Mouse (Mus musculus): ENCODE data around the gene Kcnk6. TPM values are rescaled to one million over a fixed set of nuclear protein-coding genes. Genes with fewer than 3 reads are reported as not detected.

The Kcnk6 gene
- polyA plus RNA-seq, 1 experiment from 2014 or later: 1.1 TPM

- H3K4me2 ChIP-seq: no peak overlapping the region
- H3K9ac ChIP-seq: no peak overlapping the region
- peaks cover 12% of the 10 kb centered on the region; the same call in 1 of the 2 replicates for H3K4me1 ChIP-seq (ENCODE audit: insufficient read depth)
- ATAC-seq (ENCODE audit: insufficient read depth) (peak; percentile 61; the same call in 1 of the 2 replicates), DNase-seq (peak; percentile 67)
- no peaks in the 10 kb centered on the region for H3K27me3 ChIP-seq (ENCODE audit: insufficient read depth, low read length)
- TF ChIP-seq CTCF (IDR thresholded peaks at IDR 0.05; ENCODE audit: low read depth): no peak
- H3K9me3 ChIP-seq (ENCODE audit: low read depth, low read length): no peaks in the 10 kb centered on the region
- peak overlapping the region; percentile 61; the same call in 1 of the 2 replicates for H3K27ac ChIP-seq (ENCODE audit: low read depth)
- H3K4me3 ChIP-seq (ENCODE audit: low read depth, low read length): no peak overlapping the region
- WGBS: 39% methylated on average over 8 of the region's 8 CpGs
- no peaks in the 10 kb centered on the region for H3K36me3 ChIP-seq (ENCODE audit: insufficient read depth)
Measured at GRCm38 (mm10) chr7:29271687-29272465, 39.6 kb upstream of the Kcnk6 start.

GRCm38 (mm10) chr7:29270445-29270844 lies 38.1 kb upstream of the Kcnk6 start:
- Histone ChIP-seq H3K4me2 (no peak overlapping the region), H3K4me1 (ENCODE audit: insufficient read depth) (peaks cover 12% of the 10 kb centered on the region; the same call in 1 of the 2 replicates), H3K36me3 (ENCODE audit: insufficient read depth) (no peaks in the 10 kb centered on the region), H3K9me3 (ENCODE audit: low read depth, low read length) (no peaks in the 10 kb centered on the region), H3K4me3 (ENCODE audit: low read depth, low read length) (no peak overlapping the region), H3K9ac (no peak overlapping the region), H3K27ac (ENCODE audit: low read depth) (no peak overlapping the region), H3K27me3 (ENCODE audit: insufficient read depth, low read length) (no peaks in the 10 kb centered on the region)
- DNase-seq (no peak), ATAC-seq (ENCODE audit: insufficient read depth) (no peak)
- TF ChIP-seq CTCF (IDR thresholded peaks at IDR 0.05; ENCODE audit: low read depth): no peak
- WGBS: 77% methylated on average over 4 of the region's 4 CpGs

- Histone ChIP-seq H3K27me3 (ENCODE audit: insufficient read depth, low read length) (no peaks in the 10 kb centered on the region), H3K36me3 (ENCODE audit: insufficient read depth) (no peaks in the 10 kb centered on the region), H3K4me2 (no peak overlapping the region), H3K4me1 (ENCODE audit: insufficient read depth) (peaks cover 9% of the 10 kb centered on the region; the same call in 1 of the 2 replicates), H3K9me3 (ENCODE audit: low read depth, low read length) (no peaks in the 10 kb centered on the region), H3K27ac (ENCODE audit: low read depth) (no peak overlapping the region), H3K9ac (no peak overlapping the region), H3K4me3 (ENCODE audit: low read depth, low read length) (no peak overlapping the region)
- TF ChIP-seq CTCF (IDR thresholded peaks at IDR 0.05; ENCODE audit: low read depth): no peak
- peak; percentile 45 for DNase-seq
- WGBS: 55% methylated on average over 4 of the region's 4 CpGs
- ATAC-seq (ENCODE audit: insufficient read depth): no peak; the same call in 1 of the 2 replicates
Measured at GRCm38 (mm10) chr7:29266931-29267330, 34.6 kb upstream of the Kcnk6 start.

GRCm38 (mm10) chr7:29265636-29266035 lies 33.3 kb upstream of the Kcnk6 start:
- Histone ChIP-seq H3K9ac (no peak overlapping the region), H3K9me3 (ENCODE audit: low read depth, low read length) (no peaks in the 10 kb centered on the region), H3K4me3 (ENCODE audit: low read depth, low read length) (no peak overlapping the region), H3K4me1 (ENCODE audit: insufficient read depth) (no peaks in the 10 kb centered on the region), H3K36me3 (ENCODE audit: insufficient read depth) (no peaks in the 10 kb centered on the region), H3K4me2 (no peak overlapping the region), H3K27ac (ENCODE audit: low read depth) (no peak overlapping the region), H3K27me3 (ENCODE audit: insufficient read depth, low read length) (no peaks in the 10 kb centered on the region)
- no peak for TF ChIP-seq CTCF (IDR thresholded peaks at IDR 0.05; ENCODE audit: low read depth)
- 77% methylated on average over 7 of the region's 7 CpGs for WGBS
- no peak for DNase-seq
- no peak for ATAC-seq (ENCODE audit: insufficient read depth)

- H3K4me3 ChIP-seq (ENCODE audit: low read depth, low read length): no peak overlapping the region
- no peaks in the 10 kb centered on the region for H3K4me1 ChIP-seq (ENCODE audit: insufficient read depth)
- peaks cover 10% of the 10 kb centered on the region for H3K36me3 ChIP-seq (ENCODE audit: insufficient read depth)
- DNase-seq: no peak
- no peaks in the 10 kb centered on the region for H3K27me3 ChIP-seq (ENCODE audit: insufficient read depth, low read length)
- ATAC-seq (ENCODE audit: insufficient read depth): no peak
- H3K9me3 ChIP-seq (ENCODE audit: low read depth, low read length): no peaks in the 10 kb centered on the region
- no peak overlapping the region for H3K27ac ChIP-seq (ENCODE audit: low read depth)
- H3K9ac ChIP-seq: no peak overlapping the region
- 84% methylated on average over 3 of the region's 3 CpGs for WGBS
- no peak for TF ChIP-seq CTCF (IDR thresholded peaks at IDR 0.05; ENCODE audit: low read depth)
- H3K4me2 ChIP-seq: no peak overlapping the region
Measured at GRCm38 (mm10) chr7:29263831-29264230, 31.5 kb upstream of the Kcnk6 start.

GRCm38 (mm10) chr7:29262151-29262550 lies 29.8 kb upstream of the Kcnk6 start:
- ATAC-seq (ENCODE audit: insufficient read depth): no peak
- no peak for TF ChIP-seq CTCF (IDR thresholded peaks at IDR 0.05; ENCODE audit: low read depth)
- Histone ChIP-seq H3K4me3 (ENCODE audit: low read depth, low read length) (no peak overlapping the region), H3K27me3 (ENCODE audit: insufficient read depth, low read length) (no peaks in the 10 kb centered on the region), H3K4me1 (ENCODE audit: insufficient read depth) (no peaks in the 10 kb centered on the region), H3K9ac (no peak overlapping the region), H3K27ac (ENCODE audit: low read depth) (no peak overlapping the region), H3K4me2 (no peak overlapping the region), H3K9me3 (ENCODE audit: low read depth, low read length) (no peaks in the 10 kb centered on the region), H3K36me3 (ENCODE audit: insufficient read depth) (peaks cover 18% of the 10 kb centered on the region)
- DNase-seq: no peak
- 48% methylated on average over 6 of the region's 6 CpGs for WGBS

- H3K4me1 ChIP-seq (ENCODE audit: insufficient read depth): no peaks in the 10 kb centered on the region
- no peaks in the 10 kb centered on the region for H3K27me3 ChIP-seq (ENCODE audit: insufficient read depth, low read length)
- H3K4me2 ChIP-seq: no peak overlapping the region
- WGBS: 78% methylated on average over 10 of the region's 10 CpGs
- ATAC-seq (ENCODE audit: insufficient read depth) (no peak), DNase-seq (no peak)
- H3K9me3 ChIP-seq (ENCODE audit: low read depth, low read length): no peaks in the 10 kb centered on the region
- TF ChIP-seq CTCF (IDR thresholded peaks at IDR 0.05; ENCODE audit: low read depth): no peak
- H3K9ac ChIP-seq: no peak overlapping the region
- no peak overlapping the region for H3K27ac ChIP-seq (ENCODE audit: low read depth)
- H3K36me3 ChIP-seq (ENCODE audit: insufficient read depth): peaks cover 26% of the 10 kb centered on the region
- no peak overlapping the region for H3K4me3 ChIP-seq (ENCODE audit: low read depth, low read length)
Measured at GRCm38 (mm10) chr7:29259781-29260730, 27.7 kb upstream of the Kcnk6 start.
